Mouse (Mus musculus) CH12.LX (cell line): ENCODE results near the gene Rbpjl. TPM values are rescaled to one million over a fixed set of nuclear protein-coding genes. Genes with fewer than 3 reads are reported as not detected.

Experiments
- DNase-seq: peaks from one replicate; pipeline ENCODE4 v3.0.0-alpha.2; 2013; ENCODE audit errors: extremely low read depth
- H3K27ac ChIP-seq: 2 replicates; pipeline ENCODE4 v1.5.1; 2012; ENCODE audit warnings: low read depth, mild to moderate bottlenecking, control low read depth, moderate library complexity; ENCODE audit not compliant: insufficient read depth
- H3K27me3 ChIP-seq: replicated peaks from 2 replicates; pipeline ENCODE3; 2012; ENCODE audit warnings: inconsistent platforms
- H3K36me3 ChIP-seq, 2 experiments: replicated peaks in 1 of 2; 2 replicates each; pipeline versions ENCODE3 to v1.6.1; 2012; ENCODE audit warnings: inconsistent platforms in 1 of 2, low read length in 1 of 2, mild to moderate bottlenecking in 1 of 2, mixed read lengths in 1 of 2, moderate library complexity in 1 of 2; ENCODE audit not compliant: control insufficient read depth in 1 of 2, insufficient read depth in 1 of 2
- H3K4me1 ChIP-seq, 2 experiments: 2 replicates each; pipeline ENCODE4 v1.6.1; 2012; ENCODE audit warnings: inconsistent platforms in 1 of 2, moderate library complexity in 1 of 2; ENCODE audit not compliant: insufficient read depth in 2 of 2, control insufficient read depth in 1 of 2
- H3K4me2 ChIP-seq: 2 replicates; pipeline ENCODE4 v1.6.1; 2012; ENCODE audit warnings: low read depth, mild to moderate bottlenecking, control low read depth; ENCODE audit not compliant: poor library complexity, insufficient read depth, severe bottlenecking
- H3K4me3 ChIP-seq, 3 experiments: fragments of 150-350 bp in 1 of 3; sonication (generic) in 1 of 3; replicated peaks in 1 of 3; 2 replicates each; pipeline versions ENCODE3 to v1.5.1; 2011 to 2012; ENCODE audit warnings: low read depth in 2 of 3, low read length in 2 of 3, mild to moderate bottlenecking in 2 of 3, moderate library complexity in 2 of 3, control low read depth in 1 of 3, improper control_type of control experiment in 1 of 3, inconsistent platforms in 1 of 3, mixed read lengths in 1 of 3; ENCODE audit not compliant: poor library complexity in 1 of 3
- H3K79me2 ChIP-seq: replicated peaks from 2 replicates; pipeline ENCODE4 v1.6.1; 2012; ENCODE audit warnings: mild to moderate bottlenecking, moderate library complexity; ENCODE audit not compliant: control insufficient read depth, poor library complexity, insufficient read depth, severe bottlenecking; ENCODE audit errors: extremely low read depth
- H3K9ac ChIP-seq: 2 replicates; pipeline ENCODE4 v1.6.1; 2012; ENCODE audit warnings: low read depth, mild to moderate bottlenecking, control low read depth, moderate library complexity; ENCODE audit not compliant: insufficient read depth
- H3K9me3 ChIP-seq: replicated peaks from 2 replicates; pipeline ENCODE3; 2012; ENCODE audit warnings: low read length, inconsistent platforms, mixed read lengths
- BHLHE40 ChIP-seq: IDR thresholded peaks from 2 replicates; pipeline ENCODE4 v1.6.1; 2011; ENCODE audit warnings: mild to moderate bottlenecking, low read depth, low read length, improper control_type of control experiment
- E2F4 ChIP-seq: IDR thresholded peaks from 2 replicates; pipeline ENCODE4 v1.6.1; 2011; ENCODE audit warnings: low read depth, low read length, improper control_type of control experiment; ENCODE audit not compliant: insufficient replicate concordance
- ELF1 ChIP-seq: IDR thresholded peaks from 2 replicates; pipeline ENCODE4 v1.6.1; 2014; ENCODE audit warnings: low read depth, mild to moderate bottlenecking, inconsistent platforms, low read length, improper control_type of control experiment
- EP300 ChIP-seq: IDR thresholded peaks from 2 replicates; pipeline ENCODE4 v1.6.1; 2011; ENCODE audit warnings: low read length, improper control_type of control experiment
- GABPA ChIP-seq: IDR thresholded peaks from 2 replicates; pipeline ENCODE4 v1.6.1; 2012; ENCODE audit warnings: low read depth, low read length, improper control_type of control experiment, inconsistent platforms; ENCODE audit not compliant: insufficient replicate concordance
- JUN ChIP-seq: IDR thresholded peaks from 2 replicates; pipeline ENCODE4 v1.6.1; 2011; ENCODE audit warnings: low read depth, mild to moderate bottlenecking, low read length, improper control_type of control experiment, moderate library complexity; ENCODE audit not compliant: insufficient read depth
- KAT2A ChIP-seq: IDR thresholded peaks from 2 replicates; pipeline ENCODE4 v1.6.1; 2012; ENCODE audit warnings: low read length, improper control_type of control experiment, inconsistent platforms; ENCODE audit not compliant: insufficient replicate concordance
- MAX ChIP-seq: IDR thresholded peaks from 2 replicates; pipeline ENCODE4 v1.6.1; 2011; ENCODE audit warnings: low read length, improper control_type of control experiment
- MAZ ChIP-seq: IDR thresholded peaks from 2 replicates; pipeline ENCODE4 v1.6.1; 2012; ENCODE audit warnings: low read depth, mild to moderate bottlenecking, inconsistent platforms, low read length, improper control_type of control experiment, moderate library complexity
- MEF2A ChIP-seq: IDR thresholded peaks from 2 replicates; pipeline ENCODE4 v1.6.1; 2014; ENCODE audit warnings: low read depth, mild to moderate bottlenecking, inconsistent platforms, low read length, improper control_type of control experiment, borderline replicate concordance
- MYC ChIP-seq: IDR thresholded peaks from 2 replicates; pipeline ENCODE4 v1.6.1; 2011; ENCODE audit warnings: low read depth, mild to moderate bottlenecking, improper control_type of control experiment, low read length
- NELFE ChIP-seq: IDR thresholded peaks from 2 replicates; pipeline ENCODE4 v1.6.1; 2011; ENCODE audit warnings: low read depth, low read length, improper control_type of control experiment
- PAX5 ChIP-seq: IDR thresholded peaks from 2 replicates; pipeline ENCODE4 v1.6.1; 2012; ENCODE audit warnings: low read length, inconsistent platforms, mixed read lengths
- RCOR1 ChIP-seq: conservative IDR thresholded peaks from 2 replicates; pipeline ENCODE4 v1.6.1; 2012; ENCODE audit warnings: low read depth, mild to moderate bottlenecking, inconsistent platforms, low read length, improper control_type of control experiment
- SIN3A ChIP-seq: IDR thresholded peaks from 2 replicates; pipeline ENCODE4 v1.6.1; 2012; ENCODE audit warnings: low read length, improper control_type of control experiment, inconsistent platforms
- SMC3 ChIP-seq: IDR thresholded peaks from 2 replicates; pipeline ENCODE4 v1.6.1; 2011; ENCODE audit warnings: low read depth, low read length, improper control_type of control experiment
- UBTF ChIP-seq: IDR thresholded peaks from 2 replicates; pipeline ENCODE4 v1.6.1; 2012; ENCODE audit warnings: low read depth, mild to moderate bottlenecking, inconsistent platforms, low read length, improper control_type of control experiment, moderate library complexity
- USF1 ChIP-seq: IDR thresholded peaks from 2 replicates; pipeline ENCODE4 v1.6.1; 2014; ENCODE audit warnings: low read depth, mild to moderate bottlenecking, inconsistent platforms, low read length, improper control_type of control experiment
- USF2 ChIP-seq: conservative IDR thresholded peaks from 2 replicates; pipeline ENCODE4 v1.6.1; 2011; ENCODE audit warnings: low read depth, low read length, improper control_type of control experiment
- ZC3H11A ChIP-seq: IDR thresholded peaks from 2 replicates; pipeline ENCODE4 v1.6.1; 2012; ENCODE audit warnings: low read depth, mild to moderate bottlenecking, inconsistent platforms, low read length, improper control_type of control experiment
- ZMIZ1 ChIP-seq: IDR thresholded peaks from 2 replicates; pipeline ENCODE4 v1.6.1; 2012; ENCODE audit warnings: low read depth, mild to moderate bottlenecking, inconsistent platforms, low read length, improper control_type of control experiment
- ZNF384 ChIP-seq: IDR thresholded peaks from 2 replicates; pipeline ENCODE4 v1.6.1; 2012; ENCODE audit warnings: low read depth, low read length, improper control_type of control experiment, inconsistent platforms
- dilution Hi-C: fragments of 300-500 bp; cut with MboI; formaldehyde crosslinking; loops from 2 replicates; pipeline ENCODE4 v1.14.3; 2020; ENCODE audit warnings: low sequenced_read_pairs; ENCODE audit not compliant: extremely low pct_unique_long_range_greater_than_20kb, extremely low pct_ligation_motif_present
- in situ Hi-C: fragments of 300-500 bp; cut with MboI; formaldehyde crosslinking; loops from 3 replicates; pipeline ENCODE4 v1.14.3; 2019; ENCODE audit warnings: low sequenced_read_pairs, low pct_ligation_motif_present, low pct_unique_long_range_greater_than_20kb, mixed read lengths
- polyA plus RNA-seq: library from polyadenylated mRNA; unstranded; fragments of >175 nt; gene quantifications from 2 replicates; pipeline ENCODE4 v1.2.1, GENCODE M21; 2012; ENCODE audit warnings: low read depth; ENCODE audit not compliant: insufficient read length
- total RNA-seq, 2 experiments: library from RNA; depleted of rRNA; stranded (reverse); fragments of 300-350 nt in 1 of 2; fragments of >200 nt in 1 of 2; gene quantifications; 2 replicates each; pipeline ENCODE4 v1.2.3; 2012 to 2014

Rbpjl gene
- total and polyA plus RNA-seq, 3 experiments, result 0.08 TPM; not detected in 2

DNA sequence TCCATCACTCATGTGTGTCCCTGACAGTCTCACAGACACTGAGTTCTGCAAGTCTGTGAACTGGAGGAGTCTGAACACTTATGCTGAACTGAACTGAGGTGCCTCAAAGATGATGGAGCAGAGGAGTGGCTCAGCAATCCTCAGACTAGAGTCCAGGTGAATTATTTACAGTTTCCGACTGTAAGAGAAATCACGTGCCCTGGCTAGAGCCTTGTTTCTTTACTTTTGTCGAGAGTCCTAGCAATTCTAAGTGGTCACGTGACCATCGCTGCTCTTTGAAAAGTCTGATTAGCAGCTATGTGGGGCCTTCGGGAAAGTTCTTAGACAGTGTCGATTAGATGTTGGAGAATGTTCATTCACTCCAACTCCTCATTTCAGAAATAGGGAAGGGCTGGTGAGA, 55.0 kb downstream of the Rbpjl start:
- H3K4me2 ChIP-seq, result peak overlapping the region; percentile 39
- in situ Hi-C loops, result loop anchor here (5.0 kb wide), 1 partner anchor 36 kb away; no protein-coding TSS in a partner anchor
- peaks cover 7 to 35% of the 10 kb centered on the region in 2 experiments for H3K4me1 ChIP-seq
- TF ChIP-seq ZNF384 (no peak), USF1 (peak; percentile 72), BHLHE40 (peak; percentile 61), MAX (no peak), USF2 (peak; percentile 69)
- no peak for DNase-seq
- peaks cover 11% of the 10 kb centered on the region for H3K79me2 ChIP-seq
- H3K9me3 ChIP-seq, result peaks cover 2% of the 10 kb centered on the region
- dilution Hi-C loops, result no loop called here
- peaks cover 3% of the 10 kb centered on the region for H3K27me3 ChIP-seq
- peak overlapping the region; percentile 30 to 69 (median 35) for H3K4me3 ChIP-seq
- peak overlapping the region; percentile 59 for H3K9ac ChIP-seq
- peaks cover 5 to 10% of the 10 kb centered on the region in 2 experiments for H3K36me3 ChIP-seq
- peak overlapping the region; percentile 43 for H3K27ac ChIP-seq

DNA sequence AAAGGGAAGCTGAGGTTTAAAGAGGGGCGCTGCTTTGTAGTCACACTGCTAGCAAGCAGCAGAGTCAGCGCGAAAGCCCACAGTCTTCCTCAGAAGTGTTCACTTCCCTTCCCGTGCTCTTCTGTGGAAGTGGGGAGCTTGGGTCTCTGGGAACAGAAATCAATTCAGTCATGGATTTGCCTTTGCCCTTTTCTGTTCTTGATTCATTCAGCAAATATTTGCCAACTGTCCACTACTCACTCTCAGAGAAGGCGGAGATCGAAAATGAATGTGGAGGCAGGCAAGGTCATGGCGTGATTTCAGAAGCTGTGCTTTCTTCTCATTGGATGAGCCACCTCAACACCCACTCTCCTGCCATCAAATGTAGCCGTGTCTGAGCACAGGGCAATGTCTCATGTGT, 55.6 kb downstream of the Rbpjl start:
- in situ Hi-C loops, result loop anchor here (5.0 kb wide), 1 partner anchor 36 kb away; no protein-coding TSS in a partner anchor
- no peak overlapping the region for H3K27ac ChIP-seq
- DNase-seq, result no peak
- H3K4me1 ChIP-seq, result peaks cover 7 to 39% of the 10 kb centered on the region in 2 experiments
- no peak overlapping the region for H3K4me2 ChIP-seq
- H3K9ac ChIP-seq, result no peak overlapping the region
- peaks cover 11 to 16% of the 10 kb centered on the region in 2 experiments for H3K36me3 ChIP-seq
- H3K4me3 ChIP-seq, result no peak overlapping the region
- H3K79me2 ChIP-seq, result peaks cover 11% of the 10 kb centered on the region
- TF ChIP-seq MAX (no peak), GABPA (no peak), KAT2A (no peak), MYC (no peak)
- TF ChIP-seq, all 38 proteins: peak for 0
- peaks cover 2% of the 10 kb centered on the region for H3K9me3 ChIP-seq
- dilution Hi-C loops, result no loop called here
- H3K27me3 ChIP-seq, result no peaks in the 10 kb centered on the region

DNA sequence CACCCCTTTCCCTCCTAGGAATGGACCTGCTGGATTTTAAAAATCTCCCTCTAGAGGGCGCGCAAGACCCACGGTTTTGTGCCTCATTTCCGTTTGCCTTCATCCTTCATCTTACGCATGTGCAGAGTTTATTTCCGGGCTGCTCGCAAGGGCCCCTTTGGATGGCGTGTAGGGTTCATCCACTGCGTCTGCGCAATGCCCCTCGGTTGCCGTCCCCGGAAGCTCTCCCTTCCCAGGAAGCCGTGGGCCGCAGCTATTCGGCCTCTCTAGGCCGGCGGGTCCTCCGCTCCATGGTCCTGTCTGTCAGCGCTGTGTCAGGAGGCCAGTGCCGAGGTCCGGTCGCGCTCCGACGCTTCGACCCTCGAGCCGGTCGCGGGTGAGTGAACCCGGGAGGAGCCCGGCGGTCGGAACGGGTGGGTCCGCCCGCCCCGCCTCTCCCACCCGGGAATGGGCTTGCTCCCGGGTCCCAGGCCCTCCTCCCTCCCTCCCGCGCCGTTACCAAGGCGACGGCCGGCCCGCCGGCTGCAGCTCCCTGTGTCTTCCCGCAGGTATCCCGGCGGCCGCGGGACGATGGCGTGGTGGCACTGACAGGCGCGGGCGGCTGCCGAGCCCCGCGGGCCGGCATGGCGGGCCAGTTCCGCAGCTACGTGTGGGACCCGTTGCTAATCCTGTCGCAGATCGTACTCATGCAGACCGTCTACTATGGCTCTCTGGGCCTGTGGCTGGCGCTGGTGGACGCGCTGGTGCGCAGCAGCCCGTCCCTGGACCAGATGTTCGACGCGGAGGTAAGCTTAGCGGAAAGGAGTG, 58.0 kb downstream of the Rbpjl start, which contains the start of gene Gm20458:
Gene Gm20458 (plus strand): TSS at position 223 of the 807 bp plus-strand sequence.
- Histone ChIP-seq H3K36me3 (peaks cover 27 to 40% of the 10 kb centered on the region in 2 experiments), H3K4me3 (peak within 1 kb of the TSS; percentile 72 to 93 (median 78)), H3K9ac (peak within 1 kb of the TSS; percentile 81), H3K27ac (peak within 1 kb of the TSS; percentile 48), H3K9me3 (peaks cover 2% of the 10 kb centered on the region), H3K27me3 (no peaks in the 10 kb centered on the region), H3K4me1 (peaks cover 7 to 36% of the 10 kb centered on the region in 2 experiments), H3K4me2 (peak within 1 kb of the TSS; percentile 81), H3K79me2 (peaks cover 11% of the 10 kb centered on the region)
- DNase-seq, result peak; percentile 99
- dilution Hi-C loops, result no loop called here
- in situ Hi-C loops, result no loop called here
- TF ChIP-seq ZNF384 (no peak; the same call in none of the 2 replicates), USF2 (no peak), E2F4 (no peak), ELF1 (peak; percentile 99), KAT2A (peak; percentile 95), ZC3H11A (no peak), MEF2A (peak; percentile 77; the same call in 1 of the 2 replicates), SMC3 (peak; percentile 59), PAX5 (no peak), ZMIZ1 (peak; percentile 64; the same call in 1 of the 2 replicates), USF1 (no peak), MAZ (peak; percentile 87; the same call in 1 of the 2 replicates), UBTF (0 out of 2 replicates have a peak, but pooled peaks have one; percentile 53), RCOR1 (no peak), EP300 (no peak), NELFE (peak; percentile 66; the same call in 1 of the 2 replicates), SIN3A (peak; percentile 95), JUN (no peak)
